Mouse (Mus musculus): ENCODE results near the gene Gli2.

The Gli2 gene

DNA sequence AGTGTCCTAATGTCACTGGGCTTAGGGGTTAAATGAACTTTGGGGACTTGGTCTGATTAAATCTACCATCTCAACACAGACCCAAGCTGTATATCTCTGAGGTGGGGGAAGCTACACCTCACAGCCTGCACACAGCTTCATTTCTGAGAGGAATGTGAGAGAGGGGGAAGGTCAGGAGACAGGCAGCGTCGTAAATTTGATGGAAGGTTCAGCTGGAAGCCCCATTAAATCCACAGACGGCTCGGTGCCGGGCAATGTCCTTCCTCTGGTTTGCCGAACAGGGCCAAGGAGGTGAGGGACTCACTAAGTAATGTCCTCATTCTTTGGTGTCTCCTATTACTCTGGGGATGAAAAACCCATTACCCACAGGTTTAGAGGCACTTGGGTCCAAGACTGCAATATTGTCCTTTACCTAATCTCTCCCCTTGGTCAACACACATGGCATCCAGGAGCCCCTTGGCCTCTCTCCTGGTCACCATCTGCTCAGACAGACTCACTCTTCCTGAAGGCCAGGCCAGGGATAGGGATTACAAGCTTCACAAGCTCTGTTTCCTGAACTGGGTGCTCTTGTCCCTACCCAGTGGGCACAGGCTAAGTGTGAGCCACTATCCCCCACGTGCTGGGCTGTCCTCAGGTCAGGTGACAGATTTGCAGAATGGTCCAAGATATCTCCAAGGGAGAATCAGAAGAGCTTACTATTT is 135.7 kb downstream of the Gli2 start:
- no peak for DNase-seq (ENCODE audit: low read depth, low spot score)
- H3K36me3 ChIP-seq (ENCODE audit: control insufficient read depth, insufficient read depth, low read length, poor library complexity, severe bottlenecking) = no peaks in the 10 kb centered on the region
- H3K27me3 ChIP-seq (ENCODE audit: control insufficient read depth, insufficient read depth, low read length, poor library complexity, severe bottlenecking) = no peaks in the 10 kb centered on the region

- Histone ChIP-seq H3K36me3 (ENCODE audit: control insufficient read depth, insufficient read depth, low read length, poor library complexity, severe bottlenecking) (no peaks in the 10 kb centered on the region), H3K27me3 (ENCODE audit: control insufficient read depth, insufficient read depth, low read length, poor library complexity, severe bottlenecking) (no peaks in the 10 kb centered on the region)
- no peak for DNase-seq (ENCODE audit: low read depth, low spot score)
Measured at GRCm38 (mm10) chr1:118916477-118917075, 136.8 kb downstream of the Gli2 start.

GRCm38 (mm10) chr1:118913414-118914385 is 139.7 kb downstream of the Gli2 start:
- Histone ChIP-seq H3K36me3 (ENCODE audit: control insufficient read depth, insufficient read depth, low read length, poor library complexity, severe bottlenecking) (no peaks in the 10 kb centered on the region), H3K27me3 (ENCODE audit: control insufficient read depth, insufficient read depth, low read length, poor library complexity, severe bottlenecking) (no peaks in the 10 kb centered on the region)
- DNase-seq (ENCODE audit: low read depth, low spot score) = no peak

- Histone ChIP-seq H3K27me3 (ENCODE audit: control insufficient read depth, insufficient read depth, low read length, poor library complexity, severe bottlenecking) (no peaks in the 10 kb centered on the region), H3K36me3 (ENCODE audit: control insufficient read depth, insufficient read depth, low read length, poor library complexity, severe bottlenecking) (no peaks in the 10 kb centered on the region)
- DNase-seq (ENCODE audit: low read depth, low spot score) = no peak
Measured at GRCm38 (mm10) chr1:118912929-118913328, 140.5 kb downstream of the Gli2 start.

- H3K27me3 ChIP-seq (ENCODE audit: control insufficient read depth, insufficient read depth, low read length, poor library complexity, severe bottlenecking) = no peaks in the 10 kb centered on the region
- DNase-seq (ENCODE audit: low read depth, low spot score) = no peak
- H3K36me3 ChIP-seq (ENCODE audit: control insufficient read depth, insufficient read depth, low read length, poor library complexity, severe bottlenecking) = no peaks in the 10 kb centered on the region
Measured at GRCm38 (mm10) chr1:118911427-118911727, 142.0 kb downstream of the Gli2 start.

DNA sequence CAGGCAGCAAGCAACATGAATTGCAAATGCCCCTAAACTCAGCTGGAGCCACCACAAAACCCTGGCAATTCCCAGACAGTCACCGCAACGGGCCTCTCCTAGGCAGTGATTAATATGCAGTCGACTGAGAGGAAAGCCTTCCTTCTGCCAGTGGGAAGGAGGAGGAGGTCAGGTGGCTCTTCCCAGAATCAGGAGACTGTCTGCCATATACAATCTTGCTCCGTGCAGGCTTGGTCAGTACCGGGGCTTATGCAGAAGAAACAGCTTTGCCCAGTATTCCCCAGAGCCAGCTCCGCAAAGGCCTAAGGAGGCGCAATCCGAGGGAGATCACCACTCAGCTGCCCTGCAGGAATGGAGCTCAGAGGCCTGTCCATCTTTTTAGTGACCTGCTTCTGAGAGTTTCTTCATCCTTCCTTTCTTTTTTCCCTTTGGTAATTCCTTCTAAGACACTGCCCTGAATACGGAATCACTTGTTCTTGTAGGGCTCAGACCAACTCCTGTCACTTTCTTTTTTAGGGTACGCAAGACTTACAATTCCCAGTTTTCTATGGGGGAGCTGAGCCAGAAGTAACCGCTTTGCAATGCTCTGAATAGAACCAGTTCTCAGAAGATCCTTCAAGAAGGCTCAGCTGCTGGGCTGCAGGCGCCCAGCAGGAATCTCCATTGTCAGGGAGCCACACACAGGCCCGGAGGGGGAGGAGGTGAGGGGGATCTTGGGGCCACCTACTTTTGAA is 142.6 kb downstream of the Gli2 start:
- Histone ChIP-seq H3K36me3 (ENCODE audit: control insufficient read depth, insufficient read depth, low read length, poor library complexity, severe bottlenecking) (no peaks in the 10 kb centered on the region), H3K27me3 (ENCODE audit: control insufficient read depth, insufficient read depth, low read length, poor library complexity, severe bottlenecking) (no peaks in the 10 kb centered on the region)
- no peak for DNase-seq (ENCODE audit: low read depth, low spot score)

- no peak for DNase-seq (ENCODE audit: low read depth, low spot score)
- H3K36me3 ChIP-seq (ENCODE audit: control insufficient read depth, insufficient read depth, low read length, poor library complexity, severe bottlenecking) = no peaks in the 10 kb centered on the region
- no peaks in the 10 kb centered on the region for H3K27me3 ChIP-seq (ENCODE audit: control insufficient read depth, insufficient read depth, low read length, poor library complexity, severe bottlenecking)
Measured at GRCm38 (mm10) chr1:118909051-118909450, 144.4 kb downstream of the Gli2 start.

GRCm38 (mm10) chr1:118907574-118907973 is 145.8 kb downstream of the Gli2 start:
- no peaks in the 10 kb centered on the region for H3K36me3 ChIP-seq (ENCODE audit: control insufficient read depth, insufficient read depth, low read length, poor library complexity, severe bottlenecking)
- DNase-seq (ENCODE audit: low read depth, low spot score) = no peak
- H3K27me3 ChIP-seq (ENCODE audit: control insufficient read depth, insufficient read depth, low read length, poor library complexity, severe bottlenecking) = no peaks in the 10 kb centered on the region

DNA sequence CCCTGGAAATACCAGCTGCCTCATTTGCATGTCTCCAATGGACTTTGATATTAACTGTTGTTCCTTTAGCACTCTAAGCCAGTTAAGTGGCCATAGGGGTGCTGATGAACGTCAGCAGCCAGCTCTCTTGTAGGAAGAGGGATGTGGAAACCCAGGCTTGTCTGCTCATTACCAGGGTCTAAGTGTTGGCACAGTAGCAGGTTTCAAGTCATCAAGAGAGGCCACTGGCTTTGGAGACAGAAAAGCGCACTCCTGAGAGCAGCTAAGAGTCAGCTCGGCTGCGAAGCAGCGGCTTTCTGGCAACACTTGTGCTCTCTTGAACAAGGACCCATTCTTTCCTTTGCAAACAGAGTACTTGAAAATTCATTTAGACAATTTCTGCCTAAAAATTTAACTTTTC is 148.1 kb downstream of the Gli2 start:
- no peaks in the 10 kb centered on the region for H3K27me3 ChIP-seq (ENCODE audit: control insufficient read depth, insufficient read depth, low read length, poor library complexity, severe bottlenecking)
- H3K36me3 ChIP-seq (ENCODE audit: control insufficient read depth, insufficient read depth, low read length, poor library complexity, severe bottlenecking) = no peaks in the 10 kb centered on the region
- DNase-seq (ENCODE audit: low read depth, low spot score) = no peak

GRCm38 (mm10) chr1:118904909-118905308 is 148.5 kb downstream of the Gli2 start:
- no peaks in the 10 kb centered on the region for H3K27me3 ChIP-seq (ENCODE audit: control insufficient read depth, insufficient read depth, low read length, poor library complexity, severe bottlenecking)
- no peaks in the 10 kb centered on the region for H3K36me3 ChIP-seq (ENCODE audit: control insufficient read depth, insufficient read depth, low read length, poor library complexity, severe bottlenecking)
- no peak for DNase-seq (ENCODE audit: low read depth, low spot score)

DNA sequence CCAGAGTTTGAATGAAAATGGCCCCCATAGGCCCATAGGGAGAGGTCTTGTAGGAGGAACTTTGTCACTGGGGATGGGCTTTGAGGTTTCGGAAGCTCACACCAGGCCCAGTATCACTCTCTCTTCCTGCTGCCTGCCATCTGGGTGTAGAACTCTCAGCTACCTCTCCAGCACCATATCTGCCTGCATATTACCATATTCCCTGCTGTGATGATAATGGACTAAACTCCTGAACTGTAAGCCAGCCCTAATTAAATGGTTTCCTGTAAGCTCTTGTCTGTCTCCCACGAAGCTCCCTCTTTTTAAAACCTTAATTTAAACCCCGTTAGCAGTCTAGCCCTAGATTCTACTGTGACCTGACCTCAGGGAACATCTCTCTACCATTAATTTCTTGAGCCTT is 149.0 kb downstream of the Gli2 start:
- Histone ChIP-seq H3K36me3 (ENCODE audit: control insufficient read depth, insufficient read depth, low read length, poor library complexity, severe bottlenecking) (no peaks in the 10 kb centered on the region), H3K27me3 (ENCODE audit: control insufficient read depth, insufficient read depth, low read length, poor library complexity, severe bottlenecking) (no peaks in the 10 kb centered on the region)
- no peak for DNase-seq (ENCODE audit: low read depth, low spot score)

DNA sequence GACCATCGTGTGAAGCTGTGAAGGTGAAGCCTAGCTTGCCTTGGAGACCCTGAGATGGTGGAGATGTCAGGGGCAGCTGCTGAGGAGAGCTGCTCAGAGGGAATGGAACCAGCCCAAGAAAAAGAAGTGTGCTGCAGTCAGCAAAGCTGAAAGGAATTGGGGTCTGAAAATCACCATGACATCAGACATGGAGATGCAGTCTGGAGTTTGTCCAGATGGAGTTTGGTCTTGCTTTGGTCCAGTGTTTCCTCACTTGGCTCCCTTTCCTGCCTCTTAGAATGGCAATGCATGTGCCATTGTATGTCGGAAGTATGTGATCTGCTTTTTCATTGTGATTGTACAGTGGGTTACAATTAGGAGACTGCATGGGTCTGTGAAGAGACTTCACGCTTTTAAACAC is 149.7 kb downstream of the Gli2 start:
- DNase-seq (ENCODE audit: low read depth, low spot score) = no peak
- Histone ChIP-seq H3K36me3 (ENCODE audit: control insufficient read depth, insufficient read depth, low read length, poor library complexity, severe bottlenecking) (no peaks in the 10 kb centered on the region), H3K27me3 (ENCODE audit: control insufficient read depth, insufficient read depth, low read length, poor library complexity, severe bottlenecking) (no peaks in the 10 kb centered on the region)

DNA sequence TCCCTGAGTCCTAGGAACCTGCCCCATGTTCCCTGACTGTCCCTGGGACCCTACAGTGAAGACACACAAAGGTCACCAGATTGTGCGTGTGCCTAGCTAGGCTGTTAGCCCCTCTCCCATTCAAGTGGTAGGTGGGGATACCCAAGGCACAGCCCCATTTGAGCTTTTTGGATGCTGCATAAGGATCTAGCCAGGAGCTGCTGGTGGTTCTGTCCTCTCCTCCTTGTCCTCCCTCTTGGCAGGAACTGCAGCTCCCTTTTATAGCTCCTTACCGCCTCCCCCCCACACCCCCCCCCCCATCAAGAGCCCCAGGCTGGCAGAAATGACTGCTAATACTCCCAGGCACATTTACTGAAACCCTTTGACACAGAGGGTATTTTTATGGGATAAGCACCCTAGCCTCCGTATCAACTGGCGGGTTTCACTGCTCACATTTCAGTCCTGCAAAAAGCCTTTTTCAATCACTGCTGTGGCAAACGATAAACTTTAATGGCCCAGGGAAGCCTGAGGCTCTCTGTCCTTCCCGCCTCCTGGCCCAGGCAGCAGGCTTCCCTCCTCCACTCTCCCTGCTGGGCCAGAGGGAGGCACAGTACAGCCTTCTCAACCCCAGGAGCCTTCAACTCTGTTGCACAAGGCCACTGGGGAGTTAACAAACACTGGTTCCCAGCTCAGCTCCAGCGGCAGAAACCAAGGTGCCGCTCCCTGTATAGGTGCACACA is 151.4 kb downstream of the Gli2 start:
- no peak for DNase-seq (ENCODE audit: low read depth, low spot score)
- Histone ChIP-seq H3K27me3 (ENCODE audit: control insufficient read depth, insufficient read depth, low read length, poor library complexity, severe bottlenecking) (no peaks in the 10 kb centered on the region), H3K36me3 (ENCODE audit: control insufficient read depth, insufficient read depth, low read length, poor library complexity, severe bottlenecking) (no peaks in the 10 kb centered on the region)

GRCm38 (mm10) chr1:118898351-118898750 is 155.1 kb downstream of the Gli2 start:
- no peaks in the 10 kb centered on the region for H3K27me3 ChIP-seq (ENCODE audit: control insufficient read depth, insufficient read depth, low read length, poor library complexity, severe bottlenecking)
- no peak for DNase-seq (ENCODE audit: low read depth, low spot score)
- H3K36me3 ChIP-seq (ENCODE audit: control insufficient read depth, insufficient read depth, low read length, poor library complexity, severe bottlenecking) = no peaks in the 10 kb centered on the region
